Mouse (Mus musculus) midbrain, embryonic 11.5 days (tissue): ENCODE data around the gene Cpt1a. TPM values are rescaled to one million over a fixed set of nuclear protein-coding genes. Genes with fewer than 3 reads are reported as not detected.
A peak's percentile ranks its signal among the peaks of the same experiment; 100 is the strongest.

Experiments
- ATAC-seq: fragments of 200-750 bp; cut with Nextera tagmentation; 2 replicates; pipeline ENCODE4 v1.8.0; 2017; ENCODE audit warnings: moderate TSS enrichment, moderate library complexity; ENCODE audit not compliant: low FRiP score
- DNase-seq: peaks from one replicate; pipeline ENCODE4 v3.0.0; 2015; ENCODE audit warnings: low spot score; ENCODE audit errors: missing footprints
- H3K27ac ChIP-seq: fragments of 300-500 bp; sonication (generic); 2 replicates; pipeline ENCODE4 v1.5.1; 2014; ENCODE audit warnings: low read depth, low read length
- H3K27me3 ChIP-seq: fragments of 300-500 bp; sonication (generic); 2 replicates; pipeline ENCODE4 v1.6.1; 2014; ENCODE audit warnings: mild to moderate bottlenecking, low read length, moderate library complexity, mixed read lengths; ENCODE audit not compliant: control insufficient read depth, insufficient read depth
- H3K36me3 ChIP-seq: fragments of 300-500 bp; sonication (generic); 2 replicates; pipeline ENCODE4 v1.6.1; 2014; ENCODE audit warnings: mild to moderate bottlenecking, low read length, moderate library complexity, mixed read lengths; ENCODE audit not compliant: control insufficient read depth, insufficient read depth
- H3K4me1 ChIP-seq: fragments of 300-500 bp; sonication (generic); 2 replicates; pipeline ENCODE4 v1.6.1; 2014; ENCODE audit warnings: low read length; ENCODE audit not compliant: control insufficient read depth, insufficient read depth
- H3K4me2 ChIP-seq: fragments of 300-500 bp; sonication (generic); 2 replicates; pipeline ENCODE4 v1.6.1; 2014; ENCODE audit warnings: mild to moderate bottlenecking, moderate library complexity
- H3K4me3 ChIP-seq: fragments of 300-500 bp; sonication (generic); 2 replicates; pipeline ENCODE4 v1.5.1; 2014; ENCODE audit warnings: low read depth, low read length
- H3K9ac ChIP-seq: fragments of 300-500 bp; sonication (generic); 2 replicates; pipeline ENCODE4 v1.6.1; 2014; ENCODE audit warnings: low read length
- H3K9me3 ChIP-seq: fragments of 300-500 bp; sonication (generic); 2 replicates; pipeline ENCODE4 v1.6.1; 2016; ENCODE audit warnings: low read length; ENCODE audit not compliant: control insufficient read depth
- WGBS: fragments of 180-500 bp; shearing (Covaris S2); extraction: QIAGEN DNeasy Blood & Tissue Kit; methylation state at CpG from one replicate; pipeline ENCODE4 v1.1.7; 2014; 5-methylcytosine and 5-hydroxymethylcytosine counted together
- polyA plus RNA-seq: library from polyadenylated mRNA; unstranded; fragments of >200 nt; fragmentation: Nextera tagmentation; extraction: Ambion mirVana; gene quantifications from 2 replicates; pipeline ENCODE4 v1.2.1, GENCODE M21; 2014

Cpt1a gene
- polyA plus RNA-seq = 8.7 and 11.0 TPM in 2 replicates

DNA sequence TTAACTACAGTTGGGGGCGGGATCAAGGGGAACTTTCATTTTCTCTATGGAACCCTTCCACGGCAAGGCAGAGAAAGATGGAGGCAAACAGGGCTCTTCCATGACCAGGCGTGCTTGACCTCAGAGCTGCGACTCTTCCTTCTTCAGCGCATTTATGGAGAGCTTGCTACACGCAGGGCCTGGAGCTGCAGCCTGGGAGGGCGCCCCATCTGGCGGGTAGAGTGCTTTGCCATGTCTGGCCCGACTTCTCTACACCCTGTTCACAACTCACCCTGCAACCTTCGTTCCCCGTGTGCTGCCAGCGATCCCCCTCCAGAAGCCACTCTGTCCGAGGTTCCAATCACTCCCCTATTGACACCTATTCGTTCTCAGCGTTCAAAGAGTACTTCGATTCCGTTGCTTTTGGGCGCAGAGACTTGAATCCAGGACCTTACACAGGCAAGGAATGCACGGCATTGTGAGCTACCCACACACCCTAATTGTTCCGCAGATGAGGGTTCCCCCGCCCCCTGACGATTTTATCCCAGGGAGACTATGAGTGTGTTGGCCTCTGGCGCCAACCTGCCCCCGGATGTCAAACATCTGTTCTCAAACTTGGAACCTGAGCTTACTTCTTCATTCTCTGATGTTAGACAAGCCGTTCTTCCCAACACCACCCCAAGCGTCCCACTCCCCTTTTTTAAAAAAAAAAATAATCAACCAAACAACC lies at the start of gene Cpt1a:
Cpt1a (plus strand) TSS at position 74 of the 709 bp plus-strand sequence.
- WGBS = 4% methylated on average over 26 of the region's 26 CpGs
- Histone ChIP-seq H3K9me3 (no peaks in the 10 kb centered on the region), H3K4me2 (peak within 1 kb of the TSS; percentile 96), H3K27ac (no peak within 1 kb of the TSS), H3K4me3 (peak within 1 kb of the TSS; percentile 48), H3K4me1 (peaks cover 19% of the 10 kb centered on the region), H3K9ac (peak within 1 kb of the TSS; percentile 59), H3K36me3 (no peaks in the 10 kb centered on the region), H3K27me3 (peaks cover 28% of the 10 kb centered on the region)
- ATAC-seq = no peak
- peak; percentile 92 for DNase-seq

DNA sequence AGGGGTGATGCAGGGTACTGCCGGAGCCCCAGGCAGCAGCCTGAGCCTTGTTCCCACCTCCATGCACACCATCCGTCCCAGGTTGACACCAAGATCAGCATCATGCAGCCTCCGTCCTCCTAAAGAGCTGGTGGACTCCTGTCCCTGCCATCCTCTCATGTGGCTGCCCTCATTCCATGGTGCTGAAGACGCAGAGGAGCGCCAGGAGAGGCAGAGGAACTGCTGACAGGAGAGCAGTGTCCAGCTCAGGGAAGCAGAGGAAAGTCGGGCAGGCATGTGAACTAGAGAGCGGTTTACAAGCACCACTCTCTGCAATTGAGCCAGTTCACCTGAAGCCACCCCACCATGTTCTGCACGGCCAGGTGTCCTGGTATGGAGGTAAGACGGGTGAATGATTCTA lies 48.8 kb upstream of the Cpt1a start:
- DNase-seq (no peak), ATAC-seq (no peak)
- 93% methylated on average over 9 of the region's 9 CpGs for WGBS
- Histone ChIP-seq H3K27me3 (no peaks in the 10 kb centered on the region), H3K27ac (no peak overlapping the region), H3K36me3 (peaks cover 17% of the 10 kb centered on the region), H3K4me3 (no peak overlapping the region), H3K4me1 (no peaks in the 10 kb centered on the region), H3K9ac (no peak overlapping the region), H3K4me2 (no peak overlapping the region), H3K9me3 (no peaks in the 10 kb centered on the region)

DNA sequence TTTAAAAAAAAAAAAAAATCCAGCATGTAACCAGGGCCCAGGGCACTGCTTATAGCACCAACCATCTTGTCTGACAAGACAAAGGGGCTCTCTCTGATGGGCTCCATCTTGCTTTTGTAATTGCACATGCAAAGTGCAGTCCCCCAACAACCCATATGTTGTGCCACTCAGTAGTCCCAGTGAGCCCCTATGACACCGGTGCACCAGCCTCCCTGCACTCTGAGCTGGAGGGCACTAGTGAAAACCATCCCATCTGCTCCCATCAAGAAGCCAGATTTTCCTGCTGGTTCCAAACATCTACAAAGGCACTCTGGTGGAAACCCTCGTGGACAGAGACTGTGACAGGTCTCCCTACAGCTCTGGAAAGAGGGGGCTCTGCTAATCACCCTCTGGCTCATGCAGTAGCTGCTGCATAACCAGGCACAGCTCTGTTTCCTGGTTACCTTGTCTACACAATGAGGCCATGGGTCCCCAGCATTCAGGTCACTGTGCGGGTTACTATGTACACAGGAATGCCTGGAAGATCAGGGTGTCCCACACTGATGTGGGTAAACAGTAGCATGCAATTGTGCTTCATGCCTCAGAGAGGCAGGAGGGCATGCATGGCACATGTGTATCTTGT lies 46.3 kb upstream of the Cpt1a start:
- no peak for DNase-seq
- no peaks in the 10 kb centered on the region for H3K9me3 ChIP-seq
- ATAC-seq = no peak
- no peak overlapping the region for H3K27ac ChIP-seq
- no peak overlapping the region for H3K4me2 ChIP-seq
- H3K36me3 ChIP-seq = peaks cover 7% of the 10 kb centered on the region; the same call in 1 of the 2 replicates
- H3K4me1 ChIP-seq = no peaks in the 10 kb centered on the region
- no peaks in the 10 kb centered on the region for H3K27me3 ChIP-seq
- H3K9ac ChIP-seq = no peak overlapping the region
- H3K4me3 ChIP-seq = no peak overlapping the region
- 88% methylated on average over 3 of the region's 3 CpGs for WGBS

DNA sequence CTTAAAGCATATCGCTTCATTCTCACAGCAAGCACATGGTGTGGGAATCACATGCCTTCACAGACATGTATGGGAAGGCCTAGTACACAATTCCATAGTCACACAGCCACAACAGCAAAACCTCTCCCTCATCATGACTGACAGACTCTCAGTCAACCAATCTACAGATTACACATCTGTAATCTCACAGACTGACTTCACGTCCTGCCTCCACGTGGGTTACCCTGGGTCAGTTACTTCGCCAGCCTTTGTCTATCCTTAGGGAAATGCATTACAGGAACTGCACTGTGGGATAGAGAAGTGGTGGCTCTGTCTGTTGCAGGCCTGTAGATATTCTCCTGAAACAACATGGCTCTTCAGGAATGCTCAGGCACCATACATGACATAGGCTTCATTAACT lies 40.2 kb upstream of the Cpt1a start:
- DNase-seq (peak; percentile 84), ATAC-seq (0 out of 2 replicates have a peak, but pooled peaks have one; percentile 3)
- Histone ChIP-seq H3K9ac (peak overlapping the region; percentile 88), H3K9me3 (no peaks in the 10 kb centered on the region), H3K4me3 (peak overlapping the region; percentile 83), H3K27me3 (no peaks in the 10 kb centered on the region), H3K27ac (no peak overlapping the region), H3K4me2 (peak overlapping the region; percentile 74), H3K4me1 (peaks cover 14% of the 10 kb centered on the region), H3K36me3 (no peaks in the 10 kb centered on the region)
- 78% methylated on average over 4 of the region's 4 CpGs for WGBS

DNA sequence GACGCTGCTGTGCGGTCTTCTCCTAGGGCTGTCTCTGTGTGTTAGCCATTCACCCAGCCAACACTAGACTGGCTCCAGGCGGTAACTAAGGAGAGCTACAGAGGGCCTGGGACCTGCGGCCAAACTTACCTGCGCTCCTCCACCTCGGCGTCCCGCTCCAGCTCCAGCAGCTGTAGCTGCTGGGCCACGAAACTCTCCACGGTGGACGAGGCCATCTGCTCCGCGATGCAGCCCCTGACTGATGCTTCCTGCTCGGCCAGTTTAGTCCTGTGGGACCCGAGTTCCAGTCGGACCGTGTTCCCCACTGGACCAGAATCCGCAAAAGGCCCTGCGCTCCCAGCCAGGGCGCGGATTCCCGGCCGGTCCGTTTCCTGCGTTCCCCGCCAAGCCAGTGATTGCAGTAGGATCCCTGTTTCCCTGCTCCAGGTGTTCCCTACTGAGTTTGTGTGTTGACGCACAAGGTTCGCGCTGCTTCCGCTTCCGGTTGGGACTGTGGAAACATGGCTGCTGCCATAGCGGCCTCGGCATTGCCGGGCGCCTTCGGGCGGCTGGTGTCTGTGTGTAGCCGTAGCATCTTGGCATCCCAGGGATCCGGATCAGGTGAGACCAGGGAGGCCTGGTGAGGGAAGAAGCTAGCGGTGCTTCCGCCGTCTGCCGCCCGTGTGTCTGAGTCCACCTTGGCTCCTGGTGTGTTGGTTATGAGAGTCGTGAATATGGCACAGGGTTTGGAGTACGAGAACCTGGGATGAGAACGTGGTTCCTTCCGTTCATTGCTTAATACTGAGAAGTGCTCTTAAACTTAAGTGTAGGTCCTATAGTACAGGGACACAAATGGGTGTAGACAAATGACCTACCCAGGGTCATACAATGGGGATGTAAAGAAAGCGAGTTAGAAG lies 39.3 kb upstream of the Cpt1a start, which contains the start of the genes Mrpl21 and Ighmbp2:
Mrpl21 (plus strand) TSS at position 330 of the 896 bp plus-strand sequence.
Ighmbp2 (minus strand) TSS at position 446 of the 896 bp plus-strand sequence.
- H3K27ac ChIP-seq = peak within 1 kb of the TSS; percentile 45; the same call in 1 of the 2 replicates

DNA sequence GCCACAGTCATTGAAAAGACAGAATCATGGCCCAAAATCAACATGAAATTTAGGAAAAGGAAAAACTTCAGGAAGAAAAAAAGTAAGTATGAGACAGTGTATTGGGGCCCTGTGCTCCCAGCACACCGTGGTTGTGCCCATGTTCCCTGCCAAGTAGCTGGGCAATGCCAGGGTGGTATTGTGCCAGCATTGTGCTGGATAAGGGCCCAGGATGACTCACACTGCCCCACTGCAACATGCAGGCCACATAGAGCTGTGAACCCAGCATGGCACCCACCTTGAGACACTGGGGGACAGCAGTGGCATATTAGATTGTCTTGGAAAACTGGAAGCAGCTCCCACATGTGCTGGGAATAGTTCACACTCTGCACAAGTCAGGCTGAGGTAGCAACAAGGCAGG lies 33.1 kb upstream of the Cpt1a start:
- H3K36me3 ChIP-seq = peaks cover 4% of the 10 kb centered on the region; the same call in 1 of the 2 replicates
- H3K9me3 ChIP-seq = no peaks in the 10 kb centered on the region
- DNase-seq (no peak), ATAC-seq (no peak)
- H3K4me1 ChIP-seq = no peaks in the 10 kb centered on the region
- no peak overlapping the region for H3K4me2 ChIP-seq
- H3K27me3 ChIP-seq = no peaks in the 10 kb centered on the region
- WGBS = 97% methylated on average over 1 of the region's 1 CpGs
- no peak overlapping the region for H3K4me3 ChIP-seq
- H3K27ac ChIP-seq = no peak overlapping the region
- no peak overlapping the region for H3K9ac ChIP-seq

More for the DNA sequence above, 39.3 kb upstream of the Cpt1a start, which contains the start of the genes Mrpl21 and Ighmbp2:
- Histone ChIP-seq H3K4me1 (peaks cover 14% of the 10 kb centered on the region), H3K27me3 (no peaks in the 10 kb centered on the region), H3K4me3 (peak within 1 kb of the TSS; percentile 83), H3K9ac (peak within 1 kb of the TSS; percentile 88), H3K36me3 (no peaks in the 10 kb centered on the region), H3K9me3 (no peaks in the 10 kb centered on the region), H3K4me2 (peak within 1 kb of the TSS; percentile 74)
- peak; percentile 93 for ATAC-seq
- WGBS = under 1% methylated on average over 49 of the region's 49 CpGs
- DNase-seq = peak; percentile 99

DNA sequence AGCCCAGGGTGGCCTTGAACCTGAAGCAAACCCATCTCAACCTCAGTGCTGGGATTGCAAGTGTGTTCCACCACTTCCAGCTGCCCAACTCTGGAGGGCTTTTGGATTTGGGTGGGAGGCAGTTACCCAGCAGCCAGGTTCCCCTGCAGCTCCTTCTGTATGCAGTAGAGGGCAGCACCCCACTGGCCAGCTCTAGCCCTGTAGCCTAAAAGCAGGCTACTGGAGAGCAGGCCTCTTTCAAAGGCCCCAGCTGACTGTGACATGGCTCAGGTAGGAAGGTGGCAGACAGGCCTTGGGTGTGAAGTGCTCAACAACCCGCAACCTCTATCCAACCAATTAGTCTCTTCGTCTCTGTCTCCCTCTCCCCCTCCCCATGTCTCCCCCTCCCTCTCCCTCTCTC lies 30.1 kb upstream of the Cpt1a start:
- WGBS = 93% methylated on average over 2 of the region's 2 CpGs
- H3K27ac ChIP-seq = no peak overlapping the region
- DNase-seq (peak; percentile 91), ATAC-seq (peak; percentile 82)
- H3K4me2 ChIP-seq = no peak overlapping the region
- no peak overlapping the region for H3K9ac ChIP-seq
- no peak overlapping the region for H3K4me3 ChIP-seq
- H3K36me3 ChIP-seq = peaks cover 4% of the 10 kb centered on the region; the same call in 1 of the 2 replicates
- H3K9me3 ChIP-seq = no peaks in the 10 kb centered on the region
- H3K4me1 ChIP-seq = no peaks in the 10 kb centered on the region
- H3K27me3 ChIP-seq = no peaks in the 10 kb centered on the region

DNA sequence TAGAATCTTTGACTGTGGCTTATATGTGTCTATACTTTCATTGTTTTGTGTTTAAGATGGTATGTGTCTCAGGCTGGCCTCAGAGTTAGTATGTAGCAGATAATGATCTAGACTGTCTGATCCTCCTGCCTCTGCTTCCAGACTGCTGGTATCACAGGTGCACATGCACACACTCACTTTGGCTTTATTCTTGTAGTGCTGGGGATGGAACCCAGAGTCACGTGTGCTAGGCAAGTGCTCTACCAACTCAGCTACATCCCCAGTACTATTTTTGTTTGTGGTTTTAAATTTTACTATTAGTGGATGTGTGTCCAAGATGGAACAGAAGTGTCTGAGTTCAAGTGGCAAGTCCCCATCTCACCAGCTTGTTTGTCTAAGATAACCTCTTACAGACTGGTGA lies 29.1 kb upstream of the Cpt1a start:
- no peak overlapping the region for H3K4me2 ChIP-seq
- WGBS = 92% methylated on average over 1 of the region's 1 CpGs
- no peak for DNase-seq
- no peak overlapping the region for H3K4me3 ChIP-seq
- peaks cover 4% of the 10 kb centered on the region; the same call in 1 of the 2 replicates for H3K36me3 ChIP-seq
- no peak overlapping the region for H3K9ac ChIP-seq
- H3K9me3 ChIP-seq = no peaks in the 10 kb centered on the region
- H3K27me3 ChIP-seq = no peaks in the 10 kb centered on the region
- H3K27ac ChIP-seq = no peak overlapping the region
- H3K4me1 ChIP-seq = no peaks in the 10 kb centered on the region
- ATAC-seq = no peak
